Comparison of ENCODE assay signal across 8 mouse cellular contexts in genomic region chr9:63031011-63031782, GRCm38 (mm10). TPM values are rescaled to one million over a fixed set of nuclear protein-coding genes. Genes with fewer than 3 reads are reported as not detected.
DNase-seq lines count a peak whose midpoint lies in the region; ATAC-seq and TF ChIP-seq lines count a peak whose summit lies in the region.

No protein-coding gene starts in this region.

- intact Hi-C loops in heart, postnatal 14 days (cut with DNase I) = no loop called here

- no peaks in the 10 kb centered on the region for H3K9me3 ChIP-seq in midbrain, embryonic 14.5 days (ENCODE audit: control insufficient read depth, low read length)
- H3K9me3 ChIP-seq in midbrain, embryonic 16.5 days (replicated peaks; ENCODE audit: control insufficient read depth, low read length, poor library complexity, severe bottlenecking) = no peaks in the 10 kb centered on the region
- H3K9me3 ChIP-seq in liver, postnatal 0 days (ENCODE audit: low read length) = no peaks in the 10 kb centered on the region
- H3K9me3 ChIP-seq in midbrain, embryonic 15.5 days = no peaks in the 10 kb centered on the region

- no peaks in the 10 kb centered on the region for H3K36me3 ChIP-seq in midbrain, embryonic 14.5 days (ENCODE audit: control insufficient read depth, insufficient read depth, low read length)
- H3K36me3 ChIP-seq in midbrain, embryonic 16.5 days (ENCODE audit: control insufficient read depth, insufficient read depth, low read length) = no peaks in the 10 kb centered on the region
- no peaks in the 10 kb centered on the region for H3K36me3 ChIP-seq in liver, postnatal 0 days (replicated peaks; ENCODE audit: insufficient read depth, low read length)
- no peaks in the 10 kb centered on the region for H3K36me3 ChIP-seq in midbrain, embryonic 15.5 days (replicated peaks)

- H3K27ac ChIP-seq in midbrain, embryonic 14.5 days (replicated peaks; ENCODE audit: low read depth, low read length) = no peak overlapping the region
- H3K27ac ChIP-seq in midbrain, embryonic 16.5 days (ENCODE audit: low read length) = no peak overlapping the region
- H3K27ac ChIP-seq in liver, postnatal 0 days (ENCODE audit: low read depth) = no peak overlapping the region
- H3K27ac ChIP-seq in midbrain, embryonic 15.5 days = no peak overlapping the region

- 64% methylated on average over 13 of the region's 13 CpGs for WGBS in midbrain, embryonic 14.5 days
- 62% methylated on average over 13 of the region's 13 CpGs for WGBS in midbrain, embryonic 16.5 days
- WGBS in liver, postnatal 0 days (ENCODE audit: insufficient replicate concordance) = 40% methylated on average over 13 of the region's 13 CpGs
- 60% methylated on average over 13 of the region's 13 CpGs for WGBS in midbrain, embryonic 15.5 days

- no peak for TF ChIP-seq EP300 in liver, postnatal 0 days (IDR thresholded peaks at IDR 0.05; ENCODE audit: low read depth)

- peak; percentile 3 for DNase-seq in midbrain, embryonic 14.5 days
- peak; percentile 18 for DNase-seq in cerebellum, adult 8-10 months
- peak; percentile 78 to 81 for DNase-seq in heart, postnatal 14 days
- peak; percentile 62 for DNase-seq in liver, postnatal 0 days
- DNase-seq in right cerebral cortex, postnatal 25 days = peak; percentile 31
- DNase-seq in thymus, postnatal 25 days = no peak

- no peak for TF ChIP-seq CTCF in liver, postnatal 0 days (IDR thresholded peaks at IDR 0.05; ENCODE audit: low read depth)

- H3K4me3 ChIP-seq in midbrain, embryonic 14.5 days (replicated peaks; ENCODE audit: low read depth, low read length) = no peak overlapping the region
- H3K4me3 ChIP-seq in midbrain, embryonic 16.5 days (ENCODE audit: low read depth, low read length) = no peak overlapping the region
- no peak overlapping the region for H3K4me3 ChIP-seq in liver, postnatal 0 days (ENCODE audit: low read depth, low read length)
- H3K4me3 ChIP-seq in midbrain, embryonic 15.5 days = no peak overlapping the region

- H3K4me2 ChIP-seq in midbrain, embryonic 14.5 days (ENCODE audit: low read length) = no peak overlapping the region
- no peak overlapping the region for H3K4me2 ChIP-seq in midbrain, embryonic 16.5 days (ENCODE audit: low read length)
- H3K4me2 ChIP-seq in liver, postnatal 0 days (ENCODE audit: low read depth, low read length) = peak overlapping the region; percentile 50
- no peak overlapping the region for H3K4me2 ChIP-seq in midbrain, embryonic 15.5 days

- no peak overlapping the region for H3K9ac ChIP-seq in midbrain, embryonic 14.5 days (replicated peaks; ENCODE audit: low read length)
- no peak overlapping the region for H3K9ac ChIP-seq in midbrain, embryonic 16.5 days (ENCODE audit: low read depth, low read length)
- no peak overlapping the region; the same call in 1 of the 2 replicates for H3K9ac ChIP-seq in liver, postnatal 0 days (replicated peaks)
- no peak overlapping the region for H3K9ac ChIP-seq in midbrain, embryonic 15.5 days

- H3K27me3 ChIP-seq in midbrain, embryonic 14.5 days (ENCODE audit: control insufficient read depth, insufficient read depth, low read length) = no peaks in the 10 kb centered on the region
- H3K27me3 ChIP-seq in midbrain, embryonic 16.5 days (ENCODE audit: control insufficient read depth, insufficient read depth, low read depth, low read length) = no peaks in the 10 kb centered on the region
- no peaks in the 10 kb centered on the region for H3K27me3 ChIP-seq in liver, postnatal 0 days (ENCODE audit: insufficient read depth, low read length)
- H3K27me3 ChIP-seq in midbrain, embryonic 15.5 days (replicated peaks) = no peaks in the 10 kb centered on the region

- ATAC-seq in midbrain, embryonic 14.5 days (ENCODE audit: low FRiP score, low TSS enrichment) = no peak
- no peak for ATAC-seq in midbrain, embryonic 16.5 days
- no peak; the same call in 1 of the 2 replicates for ATAC-seq in liver, postnatal 0 days
- ATAC-seq in midbrain, embryonic 15.5 days (replicated peaks) = no peak

- no peaks in the 10 kb centered on the region for H3K4me1 ChIP-seq in midbrain, embryonic 14.5 days (ENCODE audit: control insufficient read depth, insufficient read depth, low read length)
- H3K4me1 ChIP-seq in midbrain, embryonic 16.5 days (ENCODE audit: control insufficient read depth, insufficient read depth, low read length) = no peaks in the 10 kb centered on the region
- peaks cover 14% of the 10 kb centered on the region for H3K4me1 ChIP-seq in liver, postnatal 0 days (ENCODE audit: insufficient read depth)
- H3K4me1 ChIP-seq in midbrain, embryonic 15.5 days = no peaks in the 10 kb centered on the region

RNA-seq across cellular contexts. Expression of gene Pias1, which starts 43.5 kb away (rescaled TPM):
- 65.4 and 66.9 TPM in 2 replicates for polyA plus RNA-seq in midbrain, embryonic 14.5 days (2014; fragmentation: Nextera tagmentation; extraction: Ambion mirVana)
- 61.0 and 62.5 TPM in 2 replicates for polyA plus RNA-seq in midbrain, embryonic 16.5 days (2015; fragmentation: Nextera tagmentation; extraction: Ambion mirVana)
- 10 to 100 TPM; 24.6 to 26.2 TPM for total RNA-seq in heart, postnatal 14 days (2021)
- polyA plus RNA-seq in liver, postnatal 0 days (2015; fragmentation: Nextera tagmentation; extraction: Ambion mirVana) = 19.5 and 20.9 TPM in 2 replicates
- polyA plus RNA-seq in midbrain, embryonic 15.5 days (2015; fragmentation: Nextera tagmentation; extraction: Ambion mirVana) = 60.6 and 66.2 TPM in 2 replicates
